Mouse (Mus musculus) heart, adult 2 months (tissue): ENCODE measurements at regions not wholly inside any gene's neighbourhood (a gene's known extent, or its start where the extent isn't known, plus 50 kb on each side); places are given as distances from the start of the nearest gene placed in this dataset.

Experiments
- CTCF ChIP-seq: fragments of 200-600 bp; IDR thresholded peaks from 2 replicates; pipeline ENCODE4 v1.8.1; 2022; ENCODE audit warnings: antibody characterized with exemption, mild to moderate bottlenecking, moderate library complexity
- POLR2A ChIP-seq: fragments of 200-500 bp; IDR thresholded peaks from 2 replicates; pipeline ENCODE4 v1.6.1; 2011; ENCODE audit warnings: mild to moderate bottlenecking, low read depth, low read length, control low read depth; ENCODE audit not compliant: insufficient read depth

- TF ChIP-seq POLR2A (no peak), CTCF (no peak)
Observed at GRCm38 (mm10) chr9:27511161-27511560, 114.6 kb downstream of the Spata19 start.
